In the genomic region with DNA sequence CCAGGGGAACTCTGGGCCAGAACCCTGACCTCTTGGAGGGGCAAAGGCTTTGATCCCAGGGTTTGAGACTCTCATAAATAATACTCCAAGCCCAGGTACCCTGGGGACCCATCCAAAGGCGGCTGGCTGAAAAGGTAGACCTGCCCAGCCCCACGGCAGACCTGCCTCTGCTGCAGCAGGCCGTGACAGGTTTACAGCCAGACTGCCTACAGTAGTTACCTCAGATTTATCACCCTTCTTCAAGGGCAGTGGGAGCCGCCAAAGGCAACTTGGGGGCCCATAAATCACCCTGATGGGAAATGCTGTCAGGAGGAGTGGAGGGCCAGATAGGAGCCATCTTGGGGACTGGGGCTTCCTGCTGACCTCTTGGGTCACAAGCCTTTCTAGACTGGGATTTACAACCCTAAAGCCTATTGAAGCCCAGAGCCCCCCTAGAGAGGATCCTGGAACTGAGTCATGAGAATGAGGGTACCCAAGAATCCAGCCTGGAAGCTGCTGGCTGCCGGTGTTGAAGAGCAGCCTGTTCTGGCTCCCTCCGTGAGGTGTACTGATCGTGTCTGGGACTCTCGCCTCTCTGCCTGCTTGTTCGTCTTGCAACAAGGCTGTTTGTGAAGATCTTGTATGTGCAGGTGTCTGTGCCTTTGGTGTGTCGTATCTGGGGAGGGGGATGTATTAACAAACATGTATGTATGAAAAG, we compare ENCODE assay signal across 14 mouse cellular contexts. TPM values are rescaled to one million over a fixed set of nuclear protein-coding genes. Genes with fewer than 3 reads are reported as not detected.
DNase-seq lines count a peak whose midpoint lies in the region; ATAC-seq and TF ChIP-seq lines count a peak whose summit lies in the region.
"Had no signal": no experiment of that assay in that cellular context is flagged by ENCODE, and none has a peak within 500 bp of the region (broad histone marks: within the 10 kb centered on the region; RNA-seq: fewer than 3 reads in every experiment).

No protein-coding gene starts in this region.

- no peaks in the 10 kb centered on the region for H3K9me3 ChIP-seq in forebrain, embryonic 15.5 days
- no peaks in the 10 kb centered on the region for H3K9me3 ChIP-seq in forebrain, embryonic 10.5 days
- H3K9me3 ChIP-seq in hindbrain, embryonic 14.5 days (ENCODE audit: control insufficient read depth, low read length) = no peaks in the 10 kb centered on the region
- no peaks in the 10 kb centered on the region for H3K9me3 ChIP-seq in limb, embryonic 14.5 days (ENCODE audit: control insufficient read depth, low read length)

- H3K27ac ChIP-seq in forebrain, embryonic 15.5 days (replicated peaks) = peak overlapping the region; percentile 46
- H3K27ac ChIP-seq in forebrain, embryonic 10.5 days = no peak overlapping the region
- H3K27ac ChIP-seq in hindbrain, embryonic 14.5 days = peak overlapping the region; percentile 38; the same call in 1 of the 2 replicates
- 0 out of 2 replicates have a peak overlapping the region, but pooled peaks have one; percentile 20 for H3K27ac ChIP-seq in limb, embryonic 14.5 days (replicated peaks; ENCODE audit: low read depth, low read length)
- H3K27ac ChIP-seq: liver, embryonic 14.5 days had no signal

- H3K36me3 ChIP-seq in forebrain, embryonic 15.5 days = no peaks in the 10 kb centered on the region
- H3K36me3 ChIP-seq in forebrain, embryonic 10.5 days (replicated peaks) = no peaks in the 10 kb centered on the region
- H3K36me3 ChIP-seq in hindbrain, embryonic 14.5 days (replicated peaks; ENCODE audit: control insufficient read depth, insufficient read depth) = no peaks in the 10 kb centered on the region
- H3K36me3 ChIP-seq in limb, embryonic 14.5 days (ENCODE audit: control insufficient read depth, insufficient read depth, low read length) = no peaks in the 10 kb centered on the region

- CTCF ChIA-PET in Patski (lab: Charles Lee) = interaction anchor here (6.2 kb wide), 1 partner anchor 13 kb away, joined by 48 read pairs; no protein-coding TSS in a partner anchor

- H3K9ac ChIP-seq in forebrain, embryonic 15.5 days (replicated peaks) = no peak overlapping the region
- no peak overlapping the region for H3K9ac ChIP-seq in hindbrain, embryonic 14.5 days
- H3K9ac ChIP-seq in limb, embryonic 14.5 days (ENCODE audit: low read depth, low read length, severe bottlenecking) = no peak overlapping the region
- H3K9ac ChIP-seq: liver, embryonic 14.5 days had no signal

- H3K4me2 ChIP-seq in forebrain, embryonic 15.5 days (replicated peaks) = no peak overlapping the region
- H3K4me2 ChIP-seq in hindbrain, embryonic 14.5 days (replicated peaks) = no peak overlapping the region
- H3K4me2 ChIP-seq in limb, embryonic 14.5 days (replicated peaks; ENCODE audit: low read depth, low read length, severe bottlenecking) = no peak overlapping the region
- H3K4me2 ChIP-seq: heart, embryonic 11.5 days had no signal

- POLR2A ChIA-PET in Patski (lab: Charles Lee) = no interaction called here

- DNase-seq in forebrain, embryonic 10.5 days (ENCODE audit: extremely low spot score, low spot score) = no peak
- no peak for DNase-seq in Patski (ENCODE audit: low read depth, low spot score)
- no peak for DNase-seq in hindbrain, embryonic 14.5 days (ENCODE audit: low spot score)
- no peak for DNase-seq in limb, embryonic 14.5 days (ENCODE audit: low spot score)
- DNase-seq in lung, postnatal 14 days = no peak
- DNase-seq in right cerebral cortex, adult 2 months (ENCODE audit: low spot score in 2 of 2) = no peak
- DNase-seq in frontal cortex, adult 2 months (ENCODE audit: extremely low spot score in 1 of 2, low spot score in 1 of 2) = no peak
- DNase-seq: cerebellum, adult 9-11 months; gastrocnemius, postnatal 10 days had no signal

- TF ChIP-seq POLR2A in limb, embryonic 14.5 days (IDR thresholded peaks at IDR 0.05; ENCODE audit: borderline replicate concordance, extremely low read depth, insufficient read depth, insufficient read length) = no peak

- H3K4me3 ChIP-seq in forebrain, embryonic 15.5 days = no peak overlapping the region
- no peak overlapping the region for H3K4me3 ChIP-seq in forebrain, embryonic 10.5 days
- no peak overlapping the region for H3K4me3 ChIP-seq in hindbrain, embryonic 14.5 days (replicated peaks; ENCODE audit: low read length)
- no peak overlapping the region for H3K4me3 ChIP-seq in limb, embryonic 14.5 days (replicated peaks; ENCODE audit: low read length)

- in situ Hi-C loops in Patski (cut with MboI; ENCODE audit: low pct_unique_long_range_greater_than_20kb) = no loop called here

- H3K27me3 ChIP-seq in forebrain, embryonic 15.5 days = no peaks in the 10 kb centered on the region
- H3K27me3 ChIP-seq in forebrain, embryonic 10.5 days (ENCODE audit: poor library complexity, severe bottlenecking) = no peaks in the 10 kb centered on the region
- H3K27me3 ChIP-seq in Patski = no peaks in the 10 kb centered on the region
- H3K27me3 ChIP-seq in hindbrain, embryonic 14.5 days (ENCODE audit: control insufficient read depth, insufficient read depth, low read length) = no peaks in the 10 kb centered on the region
- no peaks in the 10 kb centered on the region for H3K27me3 ChIP-seq in limb, embryonic 14.5 days (ENCODE audit: control insufficient read depth, insufficient read depth, low read length)

- no peak for ATAC-seq in forebrain, embryonic 15.5 days (replicated peaks)
- ATAC-seq in Patski = peak; percentile 7
- ATAC-seq in hindbrain, embryonic 14.5 days (ENCODE audit: low FRiP score) = 0 out of 2 replicates have a peak, but pooled peaks have one; percentile 47
- peak; percentile 45; the same call in 1 of the 2 replicates for ATAC-seq in limb, embryonic 14.5 days (ENCODE audit: low FRiP score, low read depth)
- ATAC-seq: activated CD4-positive, CD25-positive, alpha-beta regulatory T cell, adult 4 months had no signal

- WGBS in forebrain, embryonic 15.5 days = 76% methylated on average over 10 of the region's 10 CpGs
- 82% methylated on average over 10 of the region's 10 CpGs for WGBS in forebrain, embryonic 10.5 days
- WGBS in hindbrain, embryonic 14.5 days = 65% methylated on average over 10 of the region's 10 CpGs
- 20% methylated on average over 10 of the region's 10 CpGs for WGBS in limb, embryonic 14.5 days

- peaks cover 15% of the 10 kb centered on the region for H3K4me1 ChIP-seq in forebrain, embryonic 15.5 days
- peaks cover 9% of the 10 kb centered on the region for H3K4me1 ChIP-seq in forebrain, embryonic 10.5 days
- H3K4me1 ChIP-seq in hindbrain, embryonic 14.5 days (replicated peaks; ENCODE audit: control insufficient read depth, insufficient read depth, low read length) = no peaks in the 10 kb centered on the region
- peaks cover 22% of the 10 kb centered on the region for H3K4me1 ChIP-seq in limb, embryonic 14.5 days (ENCODE audit: control insufficient read depth, insufficient read depth, low read length)

- no peak for TF ChIP-seq CTCF in Patski (IDR thresholded peaks at IDR 0.05)

RNA-seq across cellular contexts. Expression of a gene that starts 9.0 kb away (rescaled TPM):
- polyA plus RNA-seq in forebrain, embryonic 15.5 days (2015; fragmentation: Nextera tagmentation; extraction: Ambion mirVana) = 0.13 TPM in 1 of 2 replicates, not detected in the other
- polyA plus RNA-seq in forebrain, embryonic 10.5 days (2016; fragmentation: Nextera tagmentation; extraction: Ambion mirVana) = 0.46 and 0.54 TPM in 2 replicates
- polyA plus RNA-seq in Patski (2021) = not detected
- polyA plus RNA-seq in hindbrain, embryonic 14.5 days (2014; fragmentation: Nextera tagmentation; extraction: Ambion mirVana) = not detected in 2 replicates
- polyA plus RNA-seq in limb, embryonic 14.5 days (2012; rRNA removed) = 0.31 TPM in 2 replicates
- polyA plus RNA-seq in limb, embryonic 14.5 days (2014; fragmentation: Nextera tagmentation; extraction: Ambion mirVana) = not detected in 2 replicates
- 0.13 and 0.26 TPM in 2 replicates for polyA plus RNA-seq in frontal cortex, adult 2 months (2012; rRNA removed)
- polyA plus RNA-seq: activated CD4-positive, CD25-positive, alpha-beta regulatory T cell, adult 4 months; C2C12; heart, embryonic 11.5 days; liver, embryonic 14.5 days had no signal

RNA-seq across cellular contexts. Expression of a gene that starts 28.0 kb away (rescaled TPM):
- polyA plus RNA-seq in forebrain, embryonic 15.5 days (2015; fragmentation: Nextera tagmentation; extraction: Ambion mirVana) = 17.2 and 19.6 TPM in 2 replicates
- 2.4 and 3.7 TPM in 2 replicates for polyA plus RNA-seq in forebrain, embryonic 10.5 days (2016; fragmentation: Nextera tagmentation; extraction: Ambion mirVana)
- 25.5 TPM for polyA plus RNA-seq in Patski (2021)
- polyA plus RNA-seq in hindbrain, embryonic 14.5 days (2014; fragmentation: Nextera tagmentation; extraction: Ambion mirVana) = 15.5 and 18.8 TPM in 2 replicates
- 18.2 and 22.8 TPM in 2 replicates for polyA plus RNA-seq in limb, embryonic 14.5 days (2012; rRNA removed)
- 6.4 and 9.5 TPM in 2 replicates for polyA plus RNA-seq in limb, embryonic 14.5 days (2014; fragmentation: Nextera tagmentation; extraction: Ambion mirVana)
- 182 and 214 TPM in 2 replicates for polyA plus RNA-seq in frontal cortex, adult 2 months (2012; rRNA removed)
- polyA plus RNA-seq: activated CD4-positive, CD25-positive, alpha-beta regulatory T cell, adult 4 months had no signal

RNA-seq across cellular contexts. Expression of a gene that starts 49.0 kb away (rescaled TPM):
- polyA plus RNA-seq in forebrain, embryonic 15.5 days (2015; fragmentation: Nextera tagmentation; extraction: Ambion mirVana) = 2.5 and 3.1 TPM in 2 replicates
- 41.0 and 41.6 TPM in 2 replicates for polyA plus RNA-seq in forebrain, embryonic 10.5 days (2016; fragmentation: Nextera tagmentation; extraction: Ambion mirVana)
- polyA plus RNA-seq in Patski (2021) = 0.10 TPM
- 0.12 TPM in 1 of 2 replicates, not detected in the other for polyA plus RNA-seq in hindbrain, embryonic 14.5 days (2014; fragmentation: Nextera tagmentation; extraction: Ambion mirVana)
- 9.5 and 13.9 TPM in 2 replicates for polyA plus RNA-seq in limb, embryonic 14.5 days (2012; rRNA removed)
- polyA plus RNA-seq in limb, embryonic 14.5 days (2014; fragmentation: Nextera tagmentation; extraction: Ambion mirVana) = 14.9 and 16.5 TPM in 2 replicates
- polyA plus RNA-seq in frontal cortex, adult 2 months (2012; rRNA removed) = 8.1 and 8.6 TPM in 2 replicates
- polyA plus RNA-seq: activated CD4-positive, CD25-positive, alpha-beta regulatory T cell, adult 4 months; C2C12; liver, embryonic 14.5 days had no signal
